Mouse (Mus musculus): ENCODE measurements around the gene Nfix.

DNA sequence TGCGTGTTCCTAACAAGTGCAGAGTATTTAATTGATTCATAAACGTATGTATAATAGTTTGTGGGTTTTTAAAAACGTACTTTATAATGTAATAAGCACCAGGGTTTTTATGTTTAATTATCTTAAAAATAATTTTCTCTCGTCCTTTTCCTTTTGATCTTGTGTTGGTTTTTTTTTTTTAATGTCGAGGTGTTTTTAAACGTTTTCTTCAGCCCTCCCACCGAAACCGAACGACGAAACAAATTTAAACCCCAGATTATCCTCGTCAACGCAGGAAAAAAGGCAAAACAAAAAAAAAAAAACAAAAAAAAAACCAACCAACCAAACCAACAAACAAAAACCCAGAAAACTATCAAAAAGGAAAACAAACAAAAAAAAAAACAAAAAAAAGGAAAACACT, 94.2 kb downstream of the Nfix start:
- no peak for TF ChIP-seq CTCF (IDR thresholded peaks at IDR 0.05; ENCODE audit: insufficient read depth, low read depth, low read length)
- TF ChIP-seq POLR2A (IDR thresholded peaks at IDR 0.05; ENCODE audit: insufficient read depth, low read depth, low read length): no peak

All from olfactory bulb, adult 2 months (tissue).